Mouse (Mus musculus) liver, postnatal 0 days (tissue): ENCODE data around the gene Pitpnm2. TPM values are rescaled to one million over a fixed set of nuclear protein-coding genes. Genes with fewer than 3 reads are reported as not detected.

ENCODE experiments used
- ATAC-seq: fragments of 200-750 bp; cut with Nextera tagmentation; 2 replicates; pipeline ENCODE4 v1.8.0; 2017; ENCODE audit warnings: mild to moderate bottlenecking, moderate library complexity
- DNase-seq: peaks from one replicate; pipeline ENCODE4 v3.0.0-alpha.2; 2016
- H3K27ac ChIP-seq: fragments of 300-500 bp; sonication (generic); 2 replicates; pipeline ENCODE4 v1.5.1; 2014; ENCODE audit warnings: antibody characterized with exemption, moderate library complexity, mild to moderate bottlenecking, low read depth
- H3K27me3 ChIP-seq: fragments of 300-500 bp; sonication (generic); 2 replicates; pipeline ENCODE4 v1.6.1; 2014; ENCODE audit warnings: low read length, control low read depth, mixed read lengths; ENCODE audit not compliant: insufficient read depth
- H3K36me3 ChIP-seq: fragments of 300-500 bp; sonication (generic); replicated peaks from 2 replicates; pipeline ENCODE4 v1.6.1; 2014; ENCODE audit warnings: mild to moderate bottlenecking, control low read depth, low read length, moderate library complexity, mixed read lengths; ENCODE audit not compliant: insufficient read depth
- H3K4me1 ChIP-seq: fragments of 300-500 bp; sonication (generic); 2 replicates; pipeline ENCODE4 v1.6.1; 2014; ENCODE audit warnings: antibody characterized with exemption, mild to moderate bottlenecking, control low read depth; ENCODE audit not compliant: insufficient read depth
- H3K4me2 ChIP-seq: fragments of 300-500 bp; sonication (generic); 2 replicates; pipeline ENCODE4 v1.6.1; 2014; ENCODE audit warnings: low read depth, mild to moderate bottlenecking, low read length, moderate library complexity, mixed read lengths
- H3K4me3 ChIP-seq: fragments of 300-500 bp; sonication (generic); 2 replicates; pipeline ENCODE4 v1.5.1; 2014; ENCODE audit warnings: low read depth, low read length
- H3K9ac ChIP-seq: fragments of 300-500 bp; sonication (generic); replicated peaks from 2 replicates; pipeline ENCODE4 v1.6.1; 2014; ENCODE audit warnings: mild to moderate bottlenecking, moderate library complexity
- H3K9me3 ChIP-seq: fragments of 300-500 bp; sonication (generic); 2 replicates; pipeline ENCODE4 v1.6.1; 2016; ENCODE audit warnings: mild to moderate bottlenecking, control low read depth, low read length, mixed read lengths
- CTCF ChIP-seq: sonication (generic); IDR thresholded peaks from 2 replicates; pipeline ENCODE4 v1.5.1; 2016; ENCODE audit warnings: antibody characterized with exemption, low read depth
- EP300 ChIP-seq: IDR thresholded peaks from 2 replicates; pipeline ENCODE4 v1.6.1; 2016; ENCODE audit warnings: antibody characterized with exemption, low read depth, mild to moderate bottlenecking
- WGBS: fragments of 180-500 bp; shearing (Covaris S2); extraction: QIAGEN DNeasy Blood & Tissue Kit; methylation state at CpG from one replicate; pipeline ENCODE4 v1.1.7; 2014; ENCODE audit not compliant: insufficient replicate concordance; 5-methylcytosine and 5-hydroxymethylcytosine counted together
- polyA plus RNA-seq: library from polyadenylated mRNA; unstranded; fragments of >200 nt; fragmentation: Nextera tagmentation; extraction: Ambion mirVana; gene quantifications from 2 replicates; pipeline ENCODE4 v1.2.1, GENCODE M21; 2015

Pitpnm2 gene
- polyA plus RNA-seq, 1 experiment from 2014 or later, result 2.4 TPM

DNA sequence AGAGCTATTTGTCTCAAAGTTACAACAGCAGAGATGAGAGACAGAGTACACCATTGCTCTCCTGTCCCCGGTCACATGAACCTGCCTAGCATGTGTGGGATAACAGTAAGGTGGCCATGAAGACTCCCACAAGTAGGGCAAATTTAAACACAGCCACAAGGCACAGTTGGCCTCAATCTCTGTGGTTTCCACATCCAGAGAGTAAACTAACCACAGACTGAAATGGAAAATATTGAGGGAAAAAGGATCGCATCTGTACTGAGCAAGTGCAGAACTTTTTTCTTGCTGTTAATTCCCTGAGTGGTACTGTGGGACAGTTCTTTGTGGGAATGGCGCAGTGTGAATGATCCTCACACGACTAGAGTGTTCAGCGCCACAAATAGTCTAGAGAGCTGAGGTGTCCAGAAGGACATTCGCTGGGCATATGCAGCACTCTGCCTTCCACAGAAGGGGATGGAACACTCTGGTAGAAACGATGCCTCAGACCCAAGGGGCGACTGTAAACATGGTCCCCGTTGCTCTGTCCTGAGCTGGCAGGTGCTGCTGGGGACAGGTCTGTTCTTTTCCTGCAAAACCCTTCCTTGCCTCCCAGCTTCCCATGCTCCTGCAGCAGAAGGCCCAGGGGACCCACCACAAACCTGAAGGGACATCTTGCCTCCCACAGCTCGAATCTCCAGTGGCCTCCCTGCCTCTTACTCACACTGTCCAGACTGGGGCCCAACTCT is 59.3 kb downstream of the Pitpnm2 start:
- TF ChIP-seq CTCF, result no peak
- no peak overlapping the region for H3K4me3 ChIP-seq
- no peaks in the 10 kb centered on the region for H3K27me3 ChIP-seq
- WGBS, result 83% methylated on average over 10 of the region's 10 CpGs
- no peaks in the 10 kb centered on the region for H3K36me3 ChIP-seq
- H3K4me1 ChIP-seq, result peaks cover 31% of the 10 kb centered on the region
- H3K9ac ChIP-seq, result no peak overlapping the region
- H3K27ac ChIP-seq, result no peak overlapping the region
- no peak for ATAC-seq
- no peak overlapping the region for H3K4me2 ChIP-seq
- H3K9me3 ChIP-seq, result no peaks in the 10 kb centered on the region
- DNase-seq, result no peak

DNA sequence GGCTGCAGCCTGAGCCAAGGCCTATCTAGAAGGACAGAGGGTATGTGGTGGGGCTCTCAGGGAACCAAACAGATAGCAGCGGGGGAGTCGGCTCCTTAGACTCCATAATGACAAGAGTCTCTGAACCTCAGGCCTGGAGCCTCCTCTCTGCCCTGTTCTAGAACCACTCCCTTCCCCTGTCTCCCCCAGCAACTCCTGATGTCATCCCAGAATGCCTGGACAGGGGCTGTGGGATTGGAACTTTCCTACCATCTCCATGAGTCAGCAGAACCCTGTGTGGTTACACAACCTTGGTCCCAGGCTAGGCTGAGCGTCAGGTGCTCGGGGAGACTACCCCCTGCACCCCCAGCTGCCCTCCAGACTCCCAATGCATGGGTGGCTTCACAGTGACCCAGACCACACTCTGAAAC is 60.0 kb downstream of the Pitpnm2 start:
- Histone ChIP-seq H3K36me3 (no peaks in the 10 kb centered on the region), H3K9me3 (no peaks in the 10 kb centered on the region), H3K4me1 (peaks cover 31% of the 10 kb centered on the region), H3K4me3 (no peak overlapping the region), H3K9ac (no peak overlapping the region), H3K27ac (no peak overlapping the region), H3K4me2 (no peak overlapping the region), H3K27me3 (no peaks in the 10 kb centered on the region)
- TF ChIP-seq EP300, result no peak
- TF ChIP-seq CTCF, result no peak
- ATAC-seq (peak; percentile 58), DNase-seq (no peak)
- WGBS, result 47% methylated on average over 4 of the region's 4 CpGs

- no peak for TF ChIP-seq EP300
- no peak for TF ChIP-seq CTCF
- peaks cover 31% of the 10 kb centered on the region for H3K4me1 ChIP-seq
- DNase-seq (no peak), ATAC-seq (peak; percentile 52)
- no peak overlapping the region for H3K4me3 ChIP-seq
- no peaks in the 10 kb centered on the region for H3K27me3 ChIP-seq
- H3K4me2 ChIP-seq, result no peak overlapping the region
- no peaks in the 10 kb centered on the region for H3K36me3 ChIP-seq
- 68% methylated on average over 12 of the region's 12 CpGs for WGBS
- H3K9ac ChIP-seq, result no peak overlapping the region
- H3K27ac ChIP-seq, result no peak overlapping the region
- H3K9me3 ChIP-seq, result no peaks in the 10 kb centered on the region
Observed at GRCm38 (mm10) chr5:124187508-124188311, 61.9 kb downstream of the Pitpnm2 start.

DNA sequence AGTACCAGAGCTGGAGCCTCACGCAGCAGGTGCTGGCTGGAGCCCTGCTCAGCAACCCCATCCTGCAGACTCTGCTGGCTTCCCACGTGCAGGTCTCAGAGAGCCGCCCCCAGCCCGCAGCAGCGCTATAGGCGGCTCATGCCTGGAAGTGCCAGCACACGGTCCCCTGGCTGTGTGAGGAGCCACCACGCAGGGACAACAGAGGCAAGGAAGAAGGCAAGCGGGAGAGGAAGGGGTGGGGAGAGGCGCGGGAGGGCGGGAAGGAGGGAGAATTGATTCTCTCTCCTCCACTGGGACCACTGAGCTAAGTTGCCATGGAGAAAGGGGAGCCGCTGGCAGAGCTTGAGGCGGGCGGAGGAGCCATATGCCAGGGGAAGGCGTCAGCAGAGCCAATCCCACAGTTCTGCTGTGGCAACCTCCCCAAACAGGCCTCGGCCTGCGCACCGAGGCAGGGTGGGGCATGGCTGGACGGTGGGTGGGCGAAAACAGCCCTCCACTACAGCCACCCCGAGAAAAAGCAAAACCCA is 62.5 kb downstream of the Pitpnm2 start:
- Histone ChIP-seq H3K9me3 (no peaks in the 10 kb centered on the region), H3K4me3 (no peak overlapping the region), H3K36me3 (no peaks in the 10 kb centered on the region), H3K27me3 (no peaks in the 10 kb centered on the region), H3K4me1 (peaks cover 28% of the 10 kb centered on the region), H3K9ac (no peak overlapping the region), H3K27ac (no peak overlapping the region), H3K4me2 (peak overlapping the region; percentile 1; the same call in 1 of the 2 replicates)
- ATAC-seq, result no peak
- TF ChIP-seq CTCF (no peak), EP300 (no peak)
- 53% methylated on average over 18 of the region's 22 CpGs for WGBS
- no peak for DNase-seq

- no peak for DNase-seq
- H3K9me3 ChIP-seq, result no peaks in the 10 kb centered on the region
- 83% methylated on average over 10 of the region's 10 CpGs for WGBS
- no peaks in the 10 kb centered on the region for H3K27me3 ChIP-seq
- no peak overlapping the region for H3K4me3 ChIP-seq
- no peak overlapping the region for H3K27ac ChIP-seq
- peaks cover 30% of the 10 kb centered on the region for H3K4me1 ChIP-seq
- H3K36me3 ChIP-seq, result no peaks in the 10 kb centered on the region
- no peak overlapping the region for H3K4me2 ChIP-seq
- TF ChIP-seq EP300, result no peak
- TF ChIP-seq CTCF, result no peak
- H3K9ac ChIP-seq, result no peak overlapping the region
- ATAC-seq, result no peak
Observed at GRCm38 (mm10) chr5:124186465-124186854, 63.1 kb downstream of the Pitpnm2 start.

GRCm38 (mm10) chr5:124185706-124186464 is 63.7 kb downstream of the Pitpnm2 start:
- no peak for DNase-seq
- H3K4me2 ChIP-seq, result no peak overlapping the region
- no peaks in the 10 kb centered on the region for H3K9me3 ChIP-seq
- H3K4me3 ChIP-seq, result no peak overlapping the region
- 78% methylated on average over 15 of the region's 15 CpGs for WGBS
- no peaks in the 10 kb centered on the region for H3K36me3 ChIP-seq
- no peak overlapping the region for H3K27ac ChIP-seq
- no peak for TF ChIP-seq CTCF
- no peak for TF ChIP-seq EP300
- H3K4me1 ChIP-seq, result peaks cover 31% of the 10 kb centered on the region
- no peak for ATAC-seq
- H3K9ac ChIP-seq, result no peak overlapping the region
- H3K27me3 ChIP-seq, result no peaks in the 10 kb centered on the region
